Mouse (Mus musculus) heart, adult 2 months (tissue): ENCODE data around the gene Rpl10a.

Experiments used
- CTCF ChIP-seq: fragments of 200-600 bp; IDR thresholded peaks from 2 replicates; pipeline ENCODE4 v1.8.1; 2022; ENCODE audit warnings: antibody characterized with exemption, mild to moderate bottlenecking, moderate library complexity
- POLR2A ChIP-seq: fragments of 200-500 bp; IDR thresholded peaks from 2 replicates; pipeline ENCODE4 v1.6.1; 2011; ENCODE audit warnings: mild to moderate bottlenecking, low read depth, low read length, control low read depth; ENCODE audit not compliant: insufficient read depth

DNA sequence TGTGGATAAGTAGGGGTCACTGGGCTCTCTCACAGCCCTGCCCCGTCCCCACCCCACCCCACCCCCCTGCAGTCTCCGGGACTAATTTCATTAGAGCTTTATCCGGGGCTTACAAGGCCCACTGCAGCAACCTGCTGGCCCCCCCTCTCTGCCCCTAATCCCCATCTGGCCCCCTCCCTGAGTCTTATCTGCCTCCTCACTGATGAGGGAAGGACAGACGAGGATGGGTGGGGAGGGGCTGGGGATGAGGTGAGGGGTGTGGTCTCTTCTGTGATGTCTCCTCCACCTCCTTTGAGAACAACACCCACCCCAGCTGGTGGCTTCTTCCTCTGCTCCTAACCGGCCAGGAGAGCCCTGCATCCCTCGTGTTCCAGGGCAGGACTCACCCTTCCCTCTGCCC, 52.0 kb downstream of the Rpl10a start:
- TF ChIP-seq POLR2A (no peak), CTCF (no peak)
